Mouse (Mus musculus): Measurements from ENCODE around the gene Bricd5. TPM values are rescaled to one million over a fixed set of nuclear protein-coding genes. Genes with fewer than 3 reads are reported as not detected.

The Bricd5 gene
- polyA plus RNA-seq, 1 experiment from 2014 or later = not detected

GRCm38 (mm10) chr17:24488662-24489264 lies 15.1 kb downstream of the Bricd5 start:
- ATAC-seq (ENCODE audit: insufficient number of reproducible peaks, low FRiP score) = peak; percentile 53
- 1% methylated on average over 74 of the region's 81 CpGs for WGBS
- H3K27me3 ChIP-seq (replicated peaks) = peaks cover 55% of the 10 kb centered on the region

GRCm38 (mm10) chr17:24489265-24490030 lies 15.8 kb downstream of the Bricd5 start:
- WGBS = 24% methylated on average over 19 of the region's 19 CpGs
- peak overlapping the region; percentile 99 for H3K4me2 ChIP-seq
- H3K9me3 ChIP-seq (replicated peaks) = no peaks in the 10 kb centered on the region
- no peaks in the 10 kb centered on the region for H3K36me3 ChIP-seq
- ATAC-seq (ENCODE audit: insufficient number of reproducible peaks, low FRiP score) = no peak
- no peak overlapping the region for H3K27ac ChIP-seq (ENCODE audit: poor library complexity, severe bottlenecking)
- peak overlapping the region; percentile 64 for H3K4me3 ChIP-seq
- peaks cover 55% of the 10 kb centered on the region for H3K27me3 ChIP-seq (replicated peaks)
- peak overlapping the region; percentile 83 for H3K9ac ChIP-seq
- peaks cover 18% of the 10 kb centered on the region for H3K4me1 ChIP-seq (replicated peaks)

More at GRCm38 (mm10) chr17:24488662-24489264, 15.1 kb downstream of the Bricd5 start:
- peak overlapping the region; percentile 83 for H3K9ac ChIP-seq
- peaks cover 18% of the 10 kb centered on the region for H3K4me1 ChIP-seq (replicated peaks)
- peak overlapping the region; percentile 99 for H3K4me2 ChIP-seq
- H3K9me3 ChIP-seq (replicated peaks) = no peaks in the 10 kb centered on the region
- peak overlapping the region; percentile 64 for H3K4me3 ChIP-seq
- H3K27ac ChIP-seq (ENCODE audit: poor library complexity, severe bottlenecking) = no peak overlapping the region
- no peaks in the 10 kb centered on the region for H3K36me3 ChIP-seq

- H3K4me1 ChIP-seq (replicated peaks) = peaks cover 15% of the 10 kb centered on the region
- no peak overlapping the region for H3K4me3 ChIP-seq
- H3K27me3 ChIP-seq (replicated peaks) = peaks cover 56% of the 10 kb centered on the region
- no peak overlapping the region for H3K27ac ChIP-seq (ENCODE audit: poor library complexity, severe bottlenecking)
- H3K9me3 ChIP-seq (replicated peaks) = no peaks in the 10 kb centered on the region
- no peak overlapping the region for H3K9ac ChIP-seq
- no peak overlapping the region for H3K4me2 ChIP-seq
- no peaks in the 10 kb centered on the region for H3K36me3 ChIP-seq
- 87% methylated on average over 4 of the region's 4 CpGs for WGBS
- no peak for ATAC-seq (ENCODE audit: insufficient number of reproducible peaks, low FRiP score)
These were observed 16.7 kb downstream of the Bricd5 start for GRCm38 (mm10) chr17:24490399-24490798.

GRCm38 (mm10) chr17:24494627-24495335 lies 21.1 kb downstream of the Bricd5 start:
- Histone ChIP-seq H3K27me3 (replicated peaks) (peaks cover 31% of the 10 kb centered on the region), H3K36me3 (no peaks in the 10 kb centered on the region), H3K9ac (no peak overlapping the region), H3K4me2 (no peak overlapping the region), H3K27ac (ENCODE audit: poor library complexity, severe bottlenecking) (no peak overlapping the region), H3K9me3 (replicated peaks) (no peaks in the 10 kb centered on the region), H3K4me1 (replicated peaks) (no peaks in the 10 kb centered on the region), H3K4me3 (no peak overlapping the region)
- 38% methylated on average over 2 of the region's 2 CpGs for WGBS
- ATAC-seq (ENCODE audit: insufficient number of reproducible peaks, low FRiP score) = no peak

GRCm38 (mm10) chr17:24495443-24495842 lies 21.8 kb downstream of the Bricd5 start:
- no peaks in the 10 kb centered on the region for H3K9me3 ChIP-seq (replicated peaks)
- no peaks in the 10 kb centered on the region for H3K36me3 ChIP-seq
- WGBS = 71% methylated on average over 3 of the region's 3 CpGs
- H3K27ac ChIP-seq (ENCODE audit: poor library complexity, severe bottlenecking) = no peak overlapping the region
- H3K4me3 ChIP-seq = no peak overlapping the region
- peaks cover 26% of the 10 kb centered on the region for H3K27me3 ChIP-seq (replicated peaks)
- no peak for ATAC-seq (ENCODE audit: insufficient number of reproducible peaks, low FRiP score)
- H3K4me1 ChIP-seq (replicated peaks) = no peaks in the 10 kb centered on the region
- H3K9ac ChIP-seq = no peak overlapping the region
- no peak overlapping the region for H3K4me2 ChIP-seq

- no peaks in the 10 kb centered on the region for H3K9me3 ChIP-seq (replicated peaks)
- no peak for ATAC-seq (ENCODE audit: insufficient number of reproducible peaks, low FRiP score)
- H3K4me1 ChIP-seq (replicated peaks) = no peaks in the 10 kb centered on the region
- no peak overlapping the region for H3K4me3 ChIP-seq
- no peak overlapping the region for H3K9ac ChIP-seq
- peaks cover 24% of the 10 kb centered on the region for H3K27me3 ChIP-seq (replicated peaks)
- WGBS = 71% methylated on average over 1 of the region's 1 CpGs
- H3K36me3 ChIP-seq = no peaks in the 10 kb centered on the region
- H3K4me2 ChIP-seq = no peak overlapping the region
- H3K27ac ChIP-seq (ENCODE audit: poor library complexity, severe bottlenecking) = no peak overlapping the region
These were observed 22.3 kb downstream of the Bricd5 start for GRCm38 (mm10) chr17:24496026-24496425.

GRCm38 (mm10) chr17:24502208-24502607 lies 28.5 kb downstream of the Bricd5 start:
- no peak overlapping the region for H3K4me3 ChIP-seq
- no peak overlapping the region for H3K4me2 ChIP-seq
- 34% methylated on average over 11 of the region's 11 CpGs for WGBS
- no peak for ATAC-seq (ENCODE audit: insufficient number of reproducible peaks, low FRiP score)
- no peak overlapping the region for H3K27ac ChIP-seq (ENCODE audit: poor library complexity, severe bottlenecking)
- peaks cover 63% of the 10 kb centered on the region for H3K27me3 ChIP-seq (replicated peaks)
- peaks cover 12% of the 10 kb centered on the region for H3K4me1 ChIP-seq (replicated peaks)
- no peak overlapping the region for H3K9ac ChIP-seq
- H3K9me3 ChIP-seq (replicated peaks) = no peaks in the 10 kb centered on the region
- H3K36me3 ChIP-seq = no peaks in the 10 kb centered on the region

GRCm38 (mm10) chr17:24504085-24504484 lies 30.4 kb downstream of the Bricd5 start:
- Histone ChIP-seq H3K9ac (no peak overlapping the region), H3K4me1 (replicated peaks) (peaks cover 14% of the 10 kb centered on the region), H3K27me3 (replicated peaks) (peaks cover 63% of the 10 kb centered on the region), H3K4me3 (no peak overlapping the region), H3K4me2 (no peak overlapping the region), H3K36me3 (peaks cover 14% of the 10 kb centered on the region), H3K27ac (ENCODE audit: poor library complexity, severe bottlenecking) (no peak overlapping the region), H3K9me3 (replicated peaks) (no peaks in the 10 kb centered on the region)
- no peak for ATAC-seq (ENCODE audit: insufficient number of reproducible peaks, low FRiP score)
- 88% methylated on average over 10 of the region's 10 CpGs for WGBS

GRCm38 (mm10) chr17:24505286-24505955 lies 31.7 kb downstream of the Bricd5 start:
- Histone ChIP-seq H3K9ac (no peak overlapping the region), H3K27ac (ENCODE audit: poor library complexity, severe bottlenecking) (no peak overlapping the region), H3K4me1 (replicated peaks) (peaks cover 14% of the 10 kb centered on the region), H3K36me3 (peaks cover 28% of the 10 kb centered on the region), H3K4me3 (no peak overlapping the region), H3K27me3 (replicated peaks) (peaks cover 62% of the 10 kb centered on the region), H3K4me2 (no peak overlapping the region), H3K9me3 (replicated peaks) (no peaks in the 10 kb centered on the region)
- no peak for ATAC-seq (ENCODE audit: insufficient number of reproducible peaks, low FRiP score)
- 90% methylated on average over 30 of the region's 30 CpGs for WGBS

- Histone ChIP-seq H3K4me2 (peak overlapping the region; percentile 70), H3K9ac (peak overlapping the region; percentile 67), H3K9me3 (replicated peaks) (no peaks in the 10 kb centered on the region), H3K27me3 (replicated peaks) (peaks cover 53% of the 10 kb centered on the region), H3K27ac (ENCODE audit: poor library complexity, severe bottlenecking) (no peak overlapping the region), H3K36me3 (peaks cover 39% of the 10 kb centered on the region), H3K4me3 (peak overlapping the region; percentile 34), H3K4me1 (replicated peaks) (peaks cover 14% of the 10 kb centered on the region)
- ATAC-seq (ENCODE audit: insufficient number of reproducible peaks, low FRiP score) = 0 out of 2 replicates have a peak, but pooled peaks have one; percentile 19
- 19% methylated on average over 36 of the region's 36 CpGs for WGBS
These were observed 32.8 kb downstream of the Bricd5 start for GRCm38 (mm10) chr17:24506332-24507070.
